Mouse (Mus musculus) CH12.LX (cell line): ENCODE measurements at regions not wholly inside any gene's neighbourhood (a gene's known extent, or its start where the extent isn't known, plus 50 kb on each side); places are given as distances from the start of the nearest gene placed in this dataset.

Experiments
- DNase-seq: peaks from one replicate; pipeline ENCODE4 v3.0.0-alpha.2; 2013; ENCODE audit errors: extremely low read depth
- H3K27ac ChIP-seq: 2 replicates; pipeline ENCODE4 v1.5.1; 2012; ENCODE audit warnings: low read depth, mild to moderate bottlenecking, control low read depth, moderate library complexity; ENCODE audit not compliant: insufficient read depth
- H3K27me3 ChIP-seq: replicated peaks from 2 replicates; pipeline ENCODE3; 2012; ENCODE audit warnings: inconsistent platforms
- H3K36me3 ChIP-seq, 2 experiments: replicated peaks in 1 of 2; 2 replicates each; pipeline versions ENCODE3 to v1.6.1; 2012; ENCODE audit warnings: inconsistent platforms in 1 of 2, low read length in 1 of 2, mild to moderate bottlenecking in 1 of 2, mixed read lengths in 1 of 2, moderate library complexity in 1 of 2; ENCODE audit not compliant: control insufficient read depth in 1 of 2, insufficient read depth in 1 of 2
- H3K4me1 ChIP-seq, 2 experiments: 2 replicates each; pipeline ENCODE4 v1.6.1; 2012; ENCODE audit warnings: inconsistent platforms in 1 of 2, moderate library complexity in 1 of 2; ENCODE audit not compliant: insufficient read depth in 2 of 2, control insufficient read depth in 1 of 2
- H3K4me2 ChIP-seq: 2 replicates; pipeline ENCODE4 v1.6.1; 2012; ENCODE audit warnings: low read depth, mild to moderate bottlenecking, control low read depth; ENCODE audit not compliant: poor library complexity, insufficient read depth, severe bottlenecking
- H3K4me3 ChIP-seq, 3 experiments: fragments of 150-350 bp in 1 of 3; sonication (generic) in 1 of 3; replicated peaks in 1 of 3; 2 replicates each; pipeline versions ENCODE3 to v1.5.1; 2011 to 2012; ENCODE audit warnings: low read depth in 2 of 3, low read length in 2 of 3, mild to moderate bottlenecking in 2 of 3, moderate library complexity in 2 of 3, control low read depth in 1 of 3, improper control_type of control experiment in 1 of 3, inconsistent platforms in 1 of 3, mixed read lengths in 1 of 3; ENCODE audit not compliant: poor library complexity in 1 of 3
- H3K79me2 ChIP-seq: replicated peaks from 2 replicates; pipeline ENCODE4 v1.6.1; 2012; ENCODE audit warnings: mild to moderate bottlenecking, moderate library complexity; ENCODE audit not compliant: control insufficient read depth, poor library complexity, insufficient read depth, severe bottlenecking; ENCODE audit errors: extremely low read depth
- H3K9ac ChIP-seq: 2 replicates; pipeline ENCODE4 v1.6.1; 2012; ENCODE audit warnings: low read depth, mild to moderate bottlenecking, control low read depth, moderate library complexity; ENCODE audit not compliant: insufficient read depth
- H3K9me3 ChIP-seq: replicated peaks from 2 replicates; pipeline ENCODE3; 2012; ENCODE audit warnings: low read length, inconsistent platforms, mixed read lengths
- CHD2 ChIP-seq: IDR thresholded peaks from 2 replicates; pipeline ENCODE4 v1.6.1; 2011; ENCODE audit warnings: low read length, improper control_type of control experiment
- E2F4 ChIP-seq: IDR thresholded peaks from 2 replicates; pipeline ENCODE4 v1.6.1; 2011; ENCODE audit warnings: low read depth, low read length, improper control_type of control experiment; ENCODE audit not compliant: insufficient replicate concordance
- GABPA ChIP-seq: IDR thresholded peaks from 2 replicates; pipeline ENCODE4 v1.6.1; 2012; ENCODE audit warnings: low read depth, low read length, improper control_type of control experiment, inconsistent platforms; ENCODE audit not compliant: insufficient replicate concordance
- HCFC1 ChIP-seq: IDR thresholded peaks from 2 replicates; pipeline ENCODE4 v1.6.1; 2012; ENCODE audit warnings: low read depth, mild to moderate bottlenecking, inconsistent platforms, low read length, improper control_type of control experiment
- JUND ChIP-seq: conservative IDR thresholded peaks from 2 replicates; pipeline ENCODE4 v1.6.1; 2011; ENCODE audit warnings: low read depth, low read length, improper control_type of control experiment
- KAT2A ChIP-seq: IDR thresholded peaks from 2 replicates; pipeline ENCODE4 v1.6.1; 2012; ENCODE audit warnings: low read length, improper control_type of control experiment, inconsistent platforms; ENCODE audit not compliant: insufficient replicate concordance
- MAX ChIP-seq: IDR thresholded peaks from 2 replicates; pipeline ENCODE4 v1.6.1; 2011; ENCODE audit warnings: low read length, improper control_type of control experiment
- MAZ ChIP-seq: IDR thresholded peaks from 2 replicates; pipeline ENCODE4 v1.6.1; 2012; ENCODE audit warnings: low read depth, mild to moderate bottlenecking, inconsistent platforms, low read length, improper control_type of control experiment, moderate library complexity
- MYC ChIP-seq: IDR thresholded peaks from 2 replicates; pipeline ENCODE4 v1.6.1; 2011; ENCODE audit warnings: low read depth, mild to moderate bottlenecking, improper control_type of control experiment, low read length
- NELFE ChIP-seq: IDR thresholded peaks from 2 replicates; pipeline ENCODE4 v1.6.1; 2011; ENCODE audit warnings: low read depth, low read length, improper control_type of control experiment
- RCOR1 ChIP-seq: conservative IDR thresholded peaks from 2 replicates; pipeline ENCODE4 v1.6.1; 2012; ENCODE audit warnings: low read depth, mild to moderate bottlenecking, inconsistent platforms, low read length, improper control_type of control experiment
- SIN3A ChIP-seq: IDR thresholded peaks from 2 replicates; pipeline ENCODE4 v1.6.1; 2012; ENCODE audit warnings: low read length, improper control_type of control experiment, inconsistent platforms
- UBTF ChIP-seq: IDR thresholded peaks from 2 replicates; pipeline ENCODE4 v1.6.1; 2012; ENCODE audit warnings: low read depth, mild to moderate bottlenecking, inconsistent platforms, low read length, improper control_type of control experiment, moderate library complexity
- USF1 ChIP-seq: IDR thresholded peaks from 2 replicates; pipeline ENCODE4 v1.6.1; 2014; ENCODE audit warnings: low read depth, mild to moderate bottlenecking, inconsistent platforms, low read length, improper control_type of control experiment
- USF2 ChIP-seq: conservative IDR thresholded peaks from 2 replicates; pipeline ENCODE4 v1.6.1; 2011; ENCODE audit warnings: low read depth, low read length, improper control_type of control experiment
- ZC3H11A ChIP-seq: IDR thresholded peaks from 2 replicates; pipeline ENCODE4 v1.6.1; 2012; ENCODE audit warnings: low read depth, mild to moderate bottlenecking, inconsistent platforms, low read length, improper control_type of control experiment
- ZMIZ1 ChIP-seq: IDR thresholded peaks from 2 replicates; pipeline ENCODE4 v1.6.1; 2012; ENCODE audit warnings: low read depth, mild to moderate bottlenecking, inconsistent platforms, low read length, improper control_type of control experiment
- ZNF384 ChIP-seq: IDR thresholded peaks from 2 replicates; pipeline ENCODE4 v1.6.1; 2012; ENCODE audit warnings: low read depth, low read length, improper control_type of control experiment, inconsistent platforms
- dilution Hi-C: fragments of 300-500 bp; cut with MboI; formaldehyde crosslinking; loops from 2 replicates; pipeline ENCODE4 v1.14.3; 2020; ENCODE audit warnings: low sequenced_read_pairs; ENCODE audit not compliant: extremely low pct_unique_long_range_greater_than_20kb, extremely low pct_ligation_motif_present
- in situ Hi-C: fragments of 300-500 bp; cut with MboI; formaldehyde crosslinking; loops from 3 replicates; pipeline ENCODE4 v1.14.3; 2019; ENCODE audit warnings: low sequenced_read_pairs, low pct_ligation_motif_present, low pct_unique_long_range_greater_than_20kb, mixed read lengths

GRCm38 (mm10) chr4:82092296-82093230 is 613.0 kb downstream of the Nfib start:
- H3K36me3 ChIP-seq, result no peaks in the 10 kb centered on the region
- H3K4me1 ChIP-seq, result peaks cover 0 to 9% of the 10 kb centered on the region in 2 experiments; a peak in 2 of 4 replicates
- no peak overlapping the region for H3K4me2 ChIP-seq
- no peak for DNase-seq
- no peaks in the 10 kb centered on the region for H3K79me2 ChIP-seq
- no peak overlapping the region for H3K27ac ChIP-seq
- H3K9ac ChIP-seq, result no peak overlapping the region
- H3K9me3 ChIP-seq, result no peaks in the 10 kb centered on the region
- in situ Hi-C loops (no loop called here), dilution Hi-C loops (no loop called here)
- no peak for TF ChIP-seq UBTF
- TF ChIP-seq SIN3A, result no peak
- TF ChIP-seq MYC, result no peak
- TF ChIP-seq MAX, result no peak
- TF ChIP-seq HCFC1, result no peak
- no peak for TF ChIP-seq USF2
- TF ChIP-seq KAT2A, result no peak
- no peak for TF ChIP-seq JUND
- TF ChIP-seq USF1, result no peak
- no peak for TF ChIP-seq E2F4
- TF ChIP-seq ZC3H11A, result no peak
- no peak for TF ChIP-seq CHD2
- no peak for TF ChIP-seq ZNF384
- no peak overlapping the region for H3K4me3 ChIP-seq
- no peaks in the 10 kb centered on the region for H3K27me3 ChIP-seq

GRCm38 (mm10) chr4:82089657-82090056 is 615.9 kb downstream of the Nfib start:
- Histone ChIP-seq H3K79me2 (no peaks in the 10 kb centered on the region), H3K9ac (no peak overlapping the region), H3K9me3 (no peaks in the 10 kb centered on the region), H3K27ac (no peak overlapping the region), H3K4me3 (no peak overlapping the region), H3K4me2 (no peak overlapping the region), H3K36me3 (no peaks in the 10 kb centered on the region), H3K27me3 (no peaks in the 10 kb centered on the region), H3K4me1 (no peaks in the 10 kb centered on the region)
- dilution Hi-C loops (no loop called here), in situ Hi-C loops (no loop called here)
- DNase-seq, result no peak
- TF ChIP-seq GABPA (no peak), MYC (no peak), MAZ (no peak), NELFE (no peak), RCOR1 (no peak), ZMIZ1 (no peak)
